Mouse (Mus musculus): ENCODE data around the gene P2ry14.
A peak's percentile ranks its signal among the peaks of the same experiment; 100 is the strongest.

P2ry14 gene

DNA sequence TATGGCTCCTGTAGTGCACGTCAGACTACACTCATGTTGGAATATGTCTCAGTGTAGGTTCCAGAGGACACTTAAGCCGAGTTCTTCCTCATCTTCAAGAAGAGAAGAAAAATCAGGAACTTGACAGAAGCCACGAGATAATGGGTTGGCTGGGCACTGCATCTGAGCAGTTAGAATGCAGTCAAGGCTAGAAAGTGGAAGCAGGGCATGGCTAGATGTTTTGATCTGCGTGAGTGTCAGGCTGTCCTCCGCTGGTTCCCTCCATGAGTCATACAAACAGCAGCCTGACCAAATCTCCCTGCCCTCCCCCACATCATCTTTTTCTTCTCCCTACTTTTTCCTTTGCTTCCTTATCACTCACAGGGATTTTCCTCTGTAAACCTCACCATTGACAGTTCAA, at the start of gene P2ry14:
Gene P2ry14, minus strand, starts transcription at position 195 of the 400 bp plus-strand sequence.
- no peak for DNase-seq

DNA sequence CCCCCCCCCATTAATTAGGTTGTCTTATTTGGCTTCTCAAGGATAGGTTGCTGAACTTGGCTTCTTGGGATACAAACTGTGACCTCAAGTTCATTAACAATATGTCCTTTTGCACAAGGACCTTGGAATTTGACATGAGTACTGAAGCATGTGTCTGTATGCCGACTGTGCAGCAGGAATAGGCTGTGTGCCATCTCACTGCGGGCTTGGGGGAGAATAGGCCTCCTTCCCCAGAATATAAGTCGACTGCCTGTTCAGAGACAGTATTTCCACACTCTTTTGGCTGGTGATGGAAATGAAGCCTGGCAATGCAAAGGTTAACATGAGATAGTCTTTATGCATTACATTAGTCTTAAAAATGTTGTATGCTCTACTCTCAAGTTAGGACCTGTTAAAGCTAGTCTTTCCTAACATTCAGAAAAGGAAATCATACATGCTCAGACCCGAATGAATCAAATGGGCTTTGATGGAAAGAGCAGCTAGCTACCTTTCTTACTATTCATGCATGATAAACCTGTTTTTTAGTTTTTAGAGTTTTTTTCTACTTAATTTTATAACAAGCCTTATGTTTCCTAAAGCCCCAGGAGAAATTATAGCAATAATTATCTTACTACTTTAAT, 44.0 kb upstream of the P2ry14 start:
- no peak for DNase-seq

DNA sequence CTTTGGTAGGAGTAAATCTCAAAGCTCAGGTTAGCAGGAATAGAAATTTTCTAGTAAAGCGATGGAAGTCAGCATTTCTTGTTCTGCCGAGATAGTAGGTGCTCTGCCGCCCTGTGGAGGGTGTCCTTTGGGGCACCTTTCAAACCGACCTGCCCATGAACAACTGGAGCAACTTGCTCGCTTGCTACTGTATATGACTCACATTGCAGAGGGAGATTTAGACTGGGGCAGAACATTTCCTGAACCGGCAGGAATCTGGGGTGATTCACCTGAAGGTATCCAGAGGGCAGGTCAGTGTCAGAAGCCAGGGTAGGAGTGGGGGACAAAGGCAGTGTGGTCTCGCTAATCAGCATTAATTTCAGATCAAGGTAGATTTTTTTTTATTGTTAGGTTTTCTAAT, 41.5 kb upstream of the P2ry14 start, which contains the start of gene Gpr87:
Gene Gpr87, minus strand, starts transcription at position 167 of the 400 bp plus-strand sequence.
- DNase-seq, result no peak

DNA sequence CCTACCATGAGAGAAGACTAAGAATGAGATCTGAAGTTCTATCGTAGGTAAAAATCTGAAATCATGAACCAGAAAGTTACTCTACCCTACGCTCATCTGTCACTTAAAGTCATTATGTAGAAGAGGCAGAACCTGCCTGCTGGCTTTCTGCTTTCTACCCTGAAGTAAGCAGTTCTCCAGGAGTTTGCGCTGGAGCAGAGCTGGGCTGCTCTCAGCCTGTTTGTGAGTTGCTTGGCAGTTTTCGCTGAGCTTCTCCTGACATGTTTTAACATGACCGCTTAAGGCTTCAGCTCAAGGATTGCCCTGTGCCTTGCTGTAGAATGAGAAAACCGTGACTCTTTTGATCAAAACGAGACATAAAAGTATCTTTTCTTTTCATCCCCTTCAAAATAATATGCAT, 40.7 kb upstream of the P2ry14 start:
- DNase-seq, result no peak

DNA sequence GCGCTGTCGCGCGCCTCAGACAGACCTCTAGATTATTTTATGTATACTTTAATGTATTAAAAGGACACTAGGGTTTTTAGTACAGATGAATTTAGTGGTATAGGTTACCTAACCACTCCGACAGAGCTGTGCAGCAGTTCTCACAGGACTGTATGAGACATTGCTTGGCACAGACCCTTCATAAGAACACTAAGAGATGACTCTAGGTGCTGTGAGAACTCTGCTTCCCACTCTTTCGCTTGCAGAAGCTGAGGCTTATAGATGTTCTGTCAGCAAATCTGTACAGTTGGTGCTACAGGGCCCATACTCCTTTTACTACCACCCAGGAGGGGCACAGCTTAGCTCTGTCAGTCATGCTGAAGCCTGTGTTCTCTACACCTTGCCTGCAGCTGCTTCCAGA, 38.3 kb upstream of the P2ry14 start:
- DNase-seq, result no peak

DNA sequence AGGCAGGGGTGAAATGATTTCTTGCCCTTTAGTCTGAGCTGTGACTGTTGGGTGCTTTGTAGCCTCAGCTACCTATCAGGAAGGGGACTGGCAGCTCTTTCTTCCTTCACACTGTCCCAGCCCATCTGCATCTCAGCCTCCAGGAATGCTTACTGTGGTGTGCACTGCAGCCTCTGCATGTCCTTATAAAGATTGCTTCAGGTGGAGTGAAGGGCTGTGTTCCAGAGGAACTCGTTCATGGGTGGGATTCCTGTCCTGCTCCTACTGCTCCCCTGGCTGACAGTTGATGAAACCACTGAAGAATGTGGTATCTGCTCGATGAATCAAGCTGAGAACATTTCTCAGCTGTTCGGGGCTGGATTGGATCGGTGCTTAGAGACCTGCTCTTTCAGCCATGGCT, 33.9 kb upstream of the P2ry14 start:
- DNase-seq, result no peak

DNA sequence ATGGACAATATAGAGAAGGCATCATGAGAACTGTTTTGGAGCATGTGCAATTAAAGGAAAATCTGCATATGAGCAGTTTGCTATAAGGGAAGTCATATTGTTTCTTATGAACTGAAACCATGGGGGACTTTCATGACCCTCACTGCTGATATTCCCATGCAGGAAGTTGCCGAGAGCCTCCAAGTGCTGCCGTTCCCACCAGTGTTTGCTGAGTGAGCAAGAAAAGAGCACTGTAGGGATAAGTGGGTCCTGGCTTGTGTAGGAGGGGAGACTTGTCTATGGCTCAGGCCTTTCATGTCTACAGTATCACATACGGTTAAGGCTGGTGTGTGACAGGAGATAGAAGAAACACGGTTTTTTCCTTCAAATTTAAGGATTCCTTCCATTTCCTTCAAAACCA, 32.2 kb upstream of the P2ry14 start:
- no peak for DNase-seq

DNA sequence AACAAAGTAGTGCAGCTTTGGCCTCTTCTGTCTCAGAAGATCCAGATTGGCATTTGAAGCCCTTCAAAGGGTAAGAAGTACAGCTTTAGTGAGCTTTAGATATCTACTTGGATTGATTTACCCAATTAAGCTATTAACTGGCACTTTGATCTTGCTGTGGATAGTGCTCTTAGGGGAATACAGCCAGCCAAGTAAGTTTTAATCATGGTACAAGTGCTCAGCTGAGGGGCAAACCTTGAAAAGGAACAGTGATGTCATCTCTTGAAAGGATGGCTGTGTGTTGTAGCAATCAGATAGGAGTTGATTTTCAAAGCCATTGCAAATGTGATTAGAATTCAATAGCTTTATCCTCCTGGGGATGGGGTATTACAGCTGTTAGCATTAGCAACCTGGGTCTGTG, 28.7 kb upstream of the P2ry14 start:
- DNase-seq, result no peak

DNA sequence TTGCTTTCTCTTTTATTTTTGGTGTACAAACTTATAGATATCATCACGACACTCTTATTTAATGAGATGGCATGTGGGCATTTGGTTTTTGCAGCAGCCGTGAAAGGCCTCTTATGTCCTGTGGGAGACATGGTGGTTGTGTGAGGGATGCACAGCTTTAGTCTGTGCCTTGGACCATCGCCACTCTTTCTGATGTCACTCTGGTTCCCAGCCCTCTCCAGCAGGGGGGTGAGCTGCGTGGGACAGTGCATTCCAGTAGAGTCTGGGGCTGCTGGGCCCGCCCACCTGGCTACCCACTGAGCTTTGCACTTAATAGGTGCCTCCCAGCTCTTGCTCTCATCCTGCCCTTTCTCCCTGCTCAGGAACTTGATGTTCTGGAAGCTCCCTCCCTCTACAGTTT, 27.7 kb upstream of the P2ry14 start:
- DNase-seq, result no peak

DNA sequence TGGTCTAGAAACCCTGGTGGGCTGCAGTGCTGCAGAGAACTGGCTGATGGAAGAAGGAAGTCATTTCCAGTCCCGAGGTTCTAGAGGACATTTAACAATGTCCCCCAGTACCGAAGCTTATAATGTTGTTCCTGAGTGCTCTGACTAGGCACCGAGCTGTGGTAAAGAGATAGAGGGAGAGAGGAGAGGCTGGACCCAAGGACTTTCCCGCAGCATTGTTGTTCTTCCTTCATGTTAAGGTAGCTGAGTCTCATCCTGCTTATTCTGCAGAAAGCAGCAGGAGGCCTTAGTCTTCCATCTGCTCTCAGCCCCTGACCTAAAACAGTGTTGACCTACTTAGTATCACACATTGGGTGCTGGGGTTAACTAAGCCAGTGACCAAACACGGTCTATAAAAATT, 23.5 kb upstream of the P2ry14 start:
- no peak for DNase-seq

DNA sequence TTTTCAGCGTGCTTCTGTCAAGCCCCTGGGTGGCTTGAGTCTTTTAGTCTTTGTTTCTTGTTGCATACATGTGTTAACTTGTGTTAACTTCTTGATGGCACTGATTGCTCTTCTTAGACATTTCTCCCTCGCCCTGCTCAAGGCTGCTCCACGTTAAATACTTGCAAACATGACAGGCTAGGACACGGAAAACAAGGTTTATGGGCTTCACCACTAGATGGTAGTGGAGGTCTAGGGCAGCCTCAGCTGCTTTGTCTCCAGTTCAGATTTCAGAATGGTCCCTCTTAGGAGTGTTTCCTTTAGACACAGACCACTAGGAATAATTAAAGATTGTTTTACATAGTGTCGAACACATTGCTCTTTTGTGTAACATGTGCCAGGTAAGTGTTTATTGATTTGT, 21.8 kb upstream of the P2ry14 start:
- peak; percentile 68 for DNase-seq

DNA sequence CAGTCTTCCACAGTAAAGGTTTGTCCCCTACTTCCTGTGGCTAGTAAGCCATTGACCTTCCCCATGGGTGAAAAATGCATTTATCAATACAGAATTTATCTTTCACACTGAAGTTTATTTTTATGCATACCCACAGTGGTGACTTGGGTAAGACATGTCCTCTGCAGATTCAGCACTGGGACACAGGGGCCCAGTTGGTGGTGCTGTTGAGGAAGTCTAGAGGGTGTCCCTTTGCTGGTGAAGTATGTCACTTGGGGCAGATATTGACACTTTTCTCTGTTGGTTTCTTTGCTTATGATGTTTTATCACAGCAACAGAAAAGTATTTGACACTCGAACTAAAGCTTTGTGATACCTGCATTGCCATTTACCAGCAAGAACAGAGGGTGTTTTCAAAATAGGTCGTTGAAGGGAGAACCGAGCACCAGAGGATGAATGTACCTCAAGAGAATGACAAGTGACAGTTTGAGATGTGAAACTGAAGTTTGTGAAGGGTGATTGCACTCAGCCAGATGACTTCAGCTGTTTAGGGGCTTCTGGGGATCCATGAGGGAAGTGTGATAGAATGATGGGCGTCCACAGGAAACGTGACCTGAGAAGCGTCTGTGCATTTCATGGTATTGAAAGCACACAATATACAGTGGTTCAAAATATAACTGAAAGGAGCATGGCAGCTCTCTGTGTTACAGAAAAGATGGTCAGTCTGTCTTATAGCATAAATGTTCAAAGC, 21.2 kb upstream of the P2ry14 start:
- no peak for DNase-seq

DNA sequence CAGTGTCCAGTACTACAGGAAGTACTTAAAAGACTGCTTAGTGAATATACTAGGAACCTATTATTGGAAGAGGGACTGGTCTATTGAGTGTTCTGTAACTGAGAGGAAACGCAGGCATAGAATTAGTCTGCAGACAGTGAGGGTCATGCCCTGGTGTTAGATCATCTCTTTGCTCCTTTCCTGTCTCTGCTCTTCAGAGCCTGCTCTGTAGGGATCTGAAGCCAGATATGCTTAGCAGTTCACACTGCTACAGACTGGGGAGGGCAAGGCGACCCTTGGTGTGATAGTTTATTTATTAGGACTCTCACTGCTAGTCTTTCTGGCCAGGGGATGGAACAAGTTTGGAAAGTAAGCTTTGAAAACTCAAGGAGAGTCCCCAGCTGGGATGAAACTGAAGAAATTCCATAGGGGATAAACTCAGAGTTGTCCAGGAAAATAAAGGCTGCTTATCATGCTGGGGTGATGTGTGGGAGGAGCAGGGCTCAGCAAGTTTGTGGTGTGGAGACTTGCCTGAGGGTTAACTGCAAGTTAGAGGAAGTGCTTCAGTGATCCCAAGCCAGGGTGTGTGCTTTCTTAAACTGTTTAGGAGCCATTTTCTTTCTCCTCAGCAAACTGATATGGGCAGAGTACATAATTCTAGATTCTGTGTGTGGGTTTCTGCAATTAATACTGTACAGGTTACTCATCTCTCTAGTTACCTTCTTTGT, 16.7 kb upstream of the P2ry14 start:
- DNase-seq, result no peak

DNA sequence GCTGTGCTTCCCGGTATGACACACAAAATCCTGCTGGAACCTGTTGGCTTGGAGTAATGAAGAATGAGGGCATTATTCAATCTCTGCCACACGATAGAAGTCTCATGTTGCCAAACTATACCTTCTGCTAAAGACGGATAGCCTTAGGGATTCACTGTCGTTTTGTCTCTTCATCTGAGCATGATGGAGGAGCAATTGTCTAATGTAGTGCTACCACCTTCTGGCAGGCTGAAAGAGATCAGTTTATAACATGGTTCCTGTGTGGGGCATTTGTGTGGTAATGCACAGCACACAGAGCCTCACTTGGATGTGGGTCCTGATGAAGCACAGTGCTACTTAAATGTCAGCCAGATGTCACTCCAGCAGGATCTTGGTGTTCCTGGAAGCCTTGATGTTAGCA, 15.8 kb upstream of the P2ry14 start:
- DNase-seq, result no peak

DNA sequence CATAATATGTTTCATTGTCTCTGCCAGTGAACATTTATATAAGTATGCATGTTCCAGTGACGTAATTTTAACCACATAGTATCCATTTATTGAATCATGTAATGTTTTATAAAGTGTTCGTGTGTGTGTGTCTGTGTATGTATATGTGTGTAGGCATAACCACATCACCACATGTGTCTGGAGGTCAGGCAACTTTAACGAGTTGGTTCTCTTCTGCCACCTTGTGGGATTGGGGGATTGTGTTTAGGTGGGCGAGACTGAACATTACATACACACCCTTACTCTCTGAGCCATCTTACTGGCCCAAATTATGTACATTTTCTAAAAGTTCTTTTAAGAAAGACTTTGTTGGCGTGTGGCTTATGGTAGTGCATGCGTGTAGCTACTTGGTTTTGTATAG, 15.1 kb upstream of the P2ry14 start:
- DNase-seq, result no peak

DNA sequence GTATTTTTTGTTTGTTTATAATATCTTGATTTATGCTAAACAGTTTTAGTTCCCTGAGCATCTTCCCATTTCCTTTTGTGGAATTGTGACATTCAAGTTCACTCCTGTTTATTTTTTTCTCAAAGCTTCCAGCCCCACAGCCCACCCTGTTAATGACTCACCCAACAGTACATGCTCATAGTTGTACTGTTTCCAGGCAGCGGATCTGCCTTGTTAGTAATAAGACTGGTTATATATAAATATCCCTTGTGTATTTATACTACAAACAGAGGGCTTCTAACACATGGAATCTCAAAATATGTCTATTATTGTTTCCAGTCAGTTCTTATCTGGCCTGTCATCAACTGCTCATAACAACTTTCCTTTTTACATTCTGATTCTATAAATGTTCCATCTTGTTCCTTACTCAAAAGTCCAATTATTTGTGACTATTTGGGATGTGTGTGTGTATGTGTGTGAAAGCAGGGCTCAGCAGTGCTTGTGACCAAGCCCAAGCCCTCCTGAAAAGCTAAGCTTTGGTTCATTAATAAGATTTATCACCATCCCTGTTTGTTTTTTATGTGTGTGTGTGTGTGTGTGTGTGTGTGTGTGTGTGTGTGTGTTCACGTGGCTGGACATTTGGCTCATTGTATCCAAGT, 14.1 kb upstream of the P2ry14 start:
- no peak for DNase-seq

DNA sequence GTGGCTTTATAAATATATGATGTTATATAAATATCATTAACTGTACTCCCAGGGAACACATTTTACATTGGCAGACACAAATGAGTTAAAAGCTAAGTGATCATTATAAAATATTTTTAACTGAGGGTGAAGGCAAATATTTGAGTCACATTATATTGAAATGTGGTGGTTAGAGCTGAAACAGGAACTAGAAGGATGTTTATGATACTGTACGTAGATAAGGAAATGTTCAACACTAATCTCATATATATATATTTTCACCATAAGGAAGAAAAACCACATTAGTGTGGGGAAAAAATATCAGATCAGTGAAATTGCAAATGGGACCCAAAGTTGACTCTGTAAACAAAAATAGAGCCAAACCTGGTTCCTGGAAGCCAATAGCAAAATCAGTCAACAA, 7.0 kb upstream of the P2ry14 start:
- no peak for DNase-seq

DNA sequence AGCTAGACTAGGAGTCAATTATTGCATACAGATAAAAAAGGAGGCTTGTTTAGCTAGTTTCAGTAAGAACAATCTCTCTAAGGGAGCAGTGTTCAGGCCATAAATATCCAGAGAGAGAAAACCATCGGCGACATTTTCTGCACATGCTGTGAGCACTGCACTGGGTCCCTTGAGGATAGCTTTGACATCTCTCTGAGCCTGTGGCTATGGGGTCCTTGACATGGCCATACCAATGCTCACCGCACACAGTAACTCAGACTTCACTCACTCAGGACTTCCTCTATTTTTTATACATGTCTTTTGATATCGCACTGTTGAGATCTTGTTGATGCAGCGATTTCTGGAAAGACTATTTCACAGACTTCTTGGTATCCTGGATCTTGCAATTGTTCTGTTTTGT, 3.6 kb upstream of the P2ry14 start:
- no peak for DNase-seq

DNA sequence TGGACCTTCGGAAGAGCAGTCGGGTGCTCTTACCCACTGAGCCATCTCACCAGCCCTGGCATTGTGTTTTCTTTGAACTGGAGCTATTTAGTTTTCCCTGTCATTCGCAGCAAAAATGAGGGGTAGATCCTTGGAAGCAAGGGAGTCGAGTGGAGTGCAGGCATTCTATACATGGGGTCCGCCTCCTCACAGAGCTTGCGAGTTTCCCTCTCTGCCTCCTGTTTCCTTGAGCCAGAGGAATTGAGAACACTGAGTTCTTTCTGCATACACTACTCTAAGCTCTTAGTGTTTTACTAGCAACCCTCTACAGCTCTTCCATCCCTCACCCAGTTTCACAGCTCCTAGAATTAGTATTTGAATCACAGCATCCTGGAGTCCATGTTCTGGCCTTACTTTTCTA, 2.0 kb upstream of the P2ry14 start:
- DNase-seq, result no peak

DNA sequence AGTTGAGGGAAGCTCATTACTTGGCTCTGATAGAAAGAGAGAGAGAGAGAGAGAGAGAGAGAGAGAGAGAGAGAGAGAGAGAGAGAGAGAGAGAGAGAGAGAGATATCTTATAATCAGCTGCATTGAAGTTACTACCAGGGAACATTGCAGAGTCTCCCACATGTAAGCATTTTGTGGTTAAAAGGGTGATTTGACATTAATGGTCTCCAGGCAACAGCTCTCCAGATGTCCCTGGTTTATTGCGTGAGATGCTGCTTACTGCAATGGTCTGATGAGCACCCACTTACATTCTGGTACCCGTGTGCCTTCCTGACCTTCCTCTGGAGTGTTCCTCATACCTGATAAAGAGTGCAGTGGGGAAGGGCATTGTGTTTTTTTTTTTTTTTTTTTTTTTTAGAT, 1.5 kb upstream of the P2ry14 start:
- no peak for DNase-seq

DNA sequence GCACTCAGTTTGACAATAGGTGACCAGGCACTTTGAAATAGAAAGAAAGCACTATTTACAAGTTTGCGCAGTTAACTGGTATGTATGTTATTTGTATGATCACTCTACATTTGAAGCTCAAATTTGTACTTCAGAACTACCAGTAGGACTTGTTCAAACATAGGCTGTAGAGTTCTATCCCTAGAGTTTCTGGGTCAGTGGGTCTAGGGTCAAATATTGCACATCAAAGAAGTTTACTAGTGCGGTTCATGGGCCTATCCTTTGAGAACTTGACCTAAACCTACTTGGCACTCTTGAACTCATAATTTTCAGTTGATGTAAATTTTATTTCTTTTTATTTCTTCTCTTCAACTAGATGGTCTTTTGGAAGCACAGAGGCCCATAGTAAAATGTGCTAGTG, 2.8 kb downstream of the P2ry14 start:
- DNase-seq, result no peak

DNA sequence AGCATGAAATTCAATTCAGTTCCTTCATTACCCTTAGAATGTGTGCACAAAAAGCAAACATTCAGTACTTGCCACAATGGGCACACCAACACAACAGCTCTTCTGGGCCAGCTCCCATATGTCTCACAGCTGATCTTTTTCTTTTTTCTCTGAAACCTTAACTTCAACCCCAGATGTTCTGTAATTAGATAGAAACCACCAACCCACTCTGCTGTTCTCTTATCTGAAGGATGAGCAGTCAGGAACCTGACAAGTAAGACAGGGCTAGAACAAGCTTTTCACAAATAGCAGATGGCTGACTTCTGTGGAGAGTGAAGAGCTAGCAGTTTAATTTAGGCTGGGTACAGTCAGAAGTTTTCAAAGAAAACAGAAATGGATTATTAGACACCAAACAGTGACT, 3.8 kb downstream of the P2ry14 start:
- DNase-seq, result no peak

DNA sequence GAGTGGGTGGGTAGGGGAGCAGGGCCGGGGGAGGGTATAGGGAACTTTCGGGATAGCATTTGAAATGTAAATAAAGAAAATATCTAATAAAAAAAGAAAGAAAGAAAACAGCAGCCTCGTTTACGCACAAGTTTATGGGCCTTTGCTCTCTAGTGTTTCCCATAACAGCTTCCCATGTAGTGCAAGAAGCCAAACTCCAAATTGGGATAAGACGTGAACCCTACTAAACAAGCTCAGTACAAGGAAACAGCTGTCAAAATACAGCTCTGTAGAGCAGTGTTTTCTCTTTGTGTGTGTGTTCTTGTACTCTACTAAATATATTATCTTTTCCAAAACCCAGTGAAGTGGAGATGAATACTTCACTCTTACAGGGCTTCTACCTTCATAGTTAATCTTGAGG, 8.2 kb downstream of the P2ry14 start:
- no peak for DNase-seq

Measured in embryo, embryonic 11 days (tissue).